Mouse (Mus musculus): Measurements from ENCODE around the gene Kcnc3.

DNA sequence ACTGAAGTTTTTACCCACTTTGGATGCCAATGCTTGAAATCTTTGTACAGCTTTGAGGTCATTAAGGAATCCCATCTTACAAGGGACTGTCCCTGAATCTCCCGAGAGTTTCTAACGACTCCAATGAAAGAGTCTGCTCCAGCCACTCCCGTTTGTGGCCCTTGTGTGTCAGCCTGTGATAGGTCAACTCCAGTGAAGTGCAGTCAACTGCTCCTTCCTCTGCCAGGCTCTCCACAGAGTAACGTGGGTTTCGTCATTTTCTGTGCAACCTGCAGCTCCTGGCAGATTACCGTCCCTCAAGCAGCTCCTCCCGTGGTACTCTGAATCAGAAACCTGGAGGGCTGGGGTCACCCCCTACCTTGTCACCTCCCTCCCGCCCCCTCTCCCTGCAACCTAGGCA is 27.2 kb upstream of the Kcnc3 start:
- TF ChIP-seq CTCF (IDR thresholded peaks at IDR 0.05) (no peak), EP300 (IDR thresholded peaks at IDR 0.05) (no peak)

All from lung, postnatal 0 days (tissue).